Mouse (Mus musculus) spleen, postnatal 36 days (tissue): ENCODE results near the gene Cenpb.

Source experiments
- DNase-seq, 2 experiments: peaks; one replicate each; pipeline ENCODE4 v3.0.0; 2022; ENCODE audit warnings: low spot score in 2 of 2, mixed read lengths in 1 of 2

The Cenpb gene

GRCm38 (mm10) chr2:131167984-131168383 is 11.9 kb downstream of the Cenpb start:
- DNase-seq: no peak

- DNase-seq: no peak
Measured at GRCm38 (mm10) chr2:131166172-131166571, 13.7 kb downstream of the Cenpb start.

GRCm38 (mm10) chr2:131163924-131164323 is 15.9 kb downstream of the Cenpb start:
- no peak for DNase-seq

GRCm38 (mm10) chr2:131160671-131161111 is 19.2 kb downstream of the Cenpb start:
- peak in 1 of 2 experiments; percentile 23 for DNase-seq

- peak; percentile 95 to 97 for DNase-seq
Measured at GRCm38 (mm10) chr2:131159938-131160581, 19.8 kb downstream of the Cenpb start, which contains the start of gene 1700037H04Rik. Gene 1700037H04Rik, minus strand, starts transcription at chr2:131160081.

GRCm38 (mm10) chr2:131159491-131159910 is 20.4 kb downstream of the Cenpb start:
- DNase-seq: peak; percentile 46 to 63

- DNase-seq: no peak
Measured at GRCm38 (mm10) chr2:131156987-131157386, 22.9 kb downstream of the Cenpb start.

GRCm38 (mm10) chr2:131154036-131154435 is 25.8 kb downstream of the Cenpb start:
- no peak for DNase-seq

GRCm38 (mm10) chr2:131152166-131152730 is 27.6 kb downstream of the Cenpb start:
- DNase-seq: peak; percentile 25 to 60

- no peak for DNase-seq
Measured at GRCm38 (mm10) chr2:131149254-131149578, 30.7 kb downstream of the Cenpb start.

- no peak for DNase-seq
Measured at GRCm38 (mm10) chr2:131148353-131149253, 31.3 kb downstream of the Cenpb start.

GRCm38 (mm10) chr2:131147043-131147365 is 32.9 kb downstream of the Cenpb start:
- no peak for DNase-seq

- DNase-seq: no peak
Measured at GRCm38 (mm10) chr2:131146193-131147042, 33.4 kb downstream of the Cenpb start.

- no peak for DNase-seq
Measured at GRCm38 (mm10) chr2:131145536-131145935, 34.3 kb downstream of the Cenpb start.

GRCm38 (mm10) chr2:131145121-131145520 is 34.7 kb downstream of the Cenpb start:
- DNase-seq: no peak

- no peak for DNase-seq
Measured at GRCm38 (mm10) chr2:131143007-131143780, 36.7 kb downstream of the Cenpb start.

GRCm38 (mm10) chr2:131142592-131142991 is 37.3 kb downstream of the Cenpb start:
- DNase-seq: peak; percentile 56 to 60

GRCm38 (mm10) chr2:131141336-131141986 is 38.4 kb downstream of the Cenpb start:
- DNase-seq: no peak

GRCm38 (mm10) chr2:131140533-131140905 is 39.3 kb downstream of the Cenpb start:
- DNase-seq: no peak

GRCm38 (mm10) chr2:131139886-131140532 is 39.9 kb downstream of the Cenpb start:
- DNase-seq: no peak
